Mouse (Mus musculus): Measurements from ENCODE around the gene Cenpu. TPM values are rescaled to one million over a fixed set of nuclear protein-coding genes. Genes with fewer than 3 reads are reported as not detected.

Cenpu gene
- polyA plus RNA-seq, 2 experiments: 10.1 to 11.2 TPM

DNA sequence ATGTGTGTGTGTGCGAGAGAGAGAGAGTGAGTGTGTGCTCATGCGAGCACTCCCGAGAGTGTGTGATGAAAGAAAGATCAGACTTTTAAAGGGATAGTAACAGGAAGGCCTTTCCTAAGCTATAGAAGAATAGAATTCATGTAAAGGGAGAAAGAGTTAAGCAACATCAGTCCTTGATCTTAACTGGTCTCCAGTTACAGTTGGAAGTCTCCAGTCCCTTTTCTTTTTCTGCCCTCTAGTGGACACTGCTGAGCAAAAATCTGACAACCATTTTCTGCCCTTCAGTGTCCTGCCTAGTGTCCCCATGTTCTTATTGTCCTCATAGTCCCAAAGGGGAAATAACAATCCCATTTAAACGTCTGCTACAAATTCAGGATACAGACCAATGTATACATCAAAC, 4.6 kb upstream of the Cenpu start:
- Histone ChIP-seq H3K9me3 (ENCODE audit: control insufficient read depth, low read length) (no peaks in the 10 kb centered on the region), H3K36me3 (ENCODE audit: control insufficient read depth, insufficient read depth, low read length) (no peaks in the 10 kb centered on the region), H3K4me3 (replicated peaks; ENCODE audit: low read length) (no peak overlapping the region), H3K27ac (replicated peaks; ENCODE audit: low read depth, low read length) (no peak overlapping the region), H3K4me1 (ENCODE audit: control insufficient read depth, insufficient read depth, low read length) (no peaks in the 10 kb centered on the region), H3K4me2 (replicated peaks; ENCODE audit: low read depth, low read length, severe bottlenecking) (no peak overlapping the region), H3K27me3 (ENCODE audit: control insufficient read depth, insufficient read depth, low read length) (no peaks in the 10 kb centered on the region), H3K9ac (ENCODE audit: low read depth, low read length, severe bottlenecking) (no peak overlapping the region)
- TF ChIP-seq POLR2A (IDR thresholded peaks at IDR 0.05; ENCODE audit: borderline replicate concordance, extremely low read depth, insufficient read depth, insufficient read length): no peak
- ATAC-seq (ENCODE audit: low FRiP score, low read depth) (no peak), DNase-seq (ENCODE audit: low spot score) (peak; percentile 82)
- 41% methylated on average over 4 of the region's 4 CpGs for WGBS

DNA sequence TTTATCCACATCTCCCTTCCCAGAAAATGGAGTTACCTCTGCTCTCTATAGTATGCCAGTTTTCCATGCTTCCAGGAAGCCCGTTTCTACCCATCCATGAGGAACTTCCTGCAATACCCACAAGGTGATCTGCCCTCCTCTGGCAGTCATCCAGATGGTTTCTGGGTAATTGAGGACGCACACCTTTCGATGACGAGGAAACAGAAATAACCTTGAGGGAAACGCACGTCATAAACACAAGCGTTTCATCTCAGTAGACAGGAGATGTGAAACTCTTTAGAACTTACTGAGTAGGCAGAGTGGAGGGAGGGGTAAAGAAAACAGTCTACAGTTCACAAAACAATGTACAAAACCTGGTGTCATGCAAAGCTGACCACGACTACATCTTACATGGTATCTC, 1.8 kb upstream of the Cenpu start:
- DNase-seq (ENCODE audit: low spot score): no peak
- TF ChIP-seq POLR2A (IDR thresholded peaks at IDR 0.05; ENCODE audit: borderline replicate concordance, extremely low read depth, insufficient read depth, insufficient read length): no peak
- WGBS: 76% methylated on average over 8 of the region's 8 CpGs
- ATAC-seq (ENCODE audit: low FRiP score, low read depth): no peak
- H3K9ac ChIP-seq (ENCODE audit: low read depth, low read length, severe bottlenecking): no peak overlapping the region
- H3K4me2 ChIP-seq (replicated peaks; ENCODE audit: low read depth, low read length, severe bottlenecking): no peak overlapping the region
- H3K4me1 ChIP-seq (ENCODE audit: control insufficient read depth, insufficient read depth, low read length): no peaks in the 10 kb centered on the region
- no peaks in the 10 kb centered on the region for H3K36me3 ChIP-seq (ENCODE audit: control insufficient read depth, insufficient read depth, low read length)
- no peak overlapping the region for H3K27ac ChIP-seq (replicated peaks; ENCODE audit: low read depth, low read length)
- H3K27me3 ChIP-seq (ENCODE audit: control insufficient read depth, insufficient read depth, low read length): no peaks in the 10 kb centered on the region
- no peak overlapping the region for H3K4me3 ChIP-seq (replicated peaks; ENCODE audit: low read length)
- H3K9me3 ChIP-seq (ENCODE audit: control insufficient read depth, low read length): no peaks in the 10 kb centered on the region

DNA sequence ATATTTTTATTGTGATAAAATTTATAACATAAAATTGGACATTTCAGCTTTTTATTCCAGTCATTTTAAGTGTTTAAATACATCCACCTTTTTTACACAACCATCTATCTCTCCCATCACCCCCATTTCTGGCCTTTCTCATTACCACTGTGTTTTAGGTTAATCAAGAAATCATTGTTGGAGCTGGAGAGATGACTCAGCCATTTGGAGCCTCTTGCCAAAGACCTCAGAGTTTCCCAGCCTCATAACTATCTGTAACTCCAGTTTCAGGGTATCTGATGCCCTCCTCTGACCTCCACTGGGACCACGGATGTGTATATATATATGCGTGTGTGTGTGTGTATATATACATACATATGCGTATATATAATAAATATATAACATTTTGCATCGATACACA, 799 bp upstream of the Cenpu start:
- Histone ChIP-seq H3K4me2 (replicated peaks; ENCODE audit: low read depth, low read length, severe bottlenecking) (peak overlapping the region; percentile 45), H3K9ac (ENCODE audit: low read depth, low read length, severe bottlenecking) (no peak overlapping the region), H3K27ac (replicated peaks; ENCODE audit: low read depth, low read length) (no peak overlapping the region), H3K9me3 (ENCODE audit: control insufficient read depth, low read length) (no peaks in the 10 kb centered on the region), H3K4me3 (replicated peaks; ENCODE audit: low read length) (peak overlapping the region; percentile 50; the same call in 1 of the 2 replicates), H3K4me1 (ENCODE audit: control insufficient read depth, insufficient read depth, low read length) (no peaks in the 10 kb centered on the region), H3K27me3 (ENCODE audit: control insufficient read depth, insufficient read depth, low read length) (no peaks in the 10 kb centered on the region), H3K36me3 (ENCODE audit: control insufficient read depth, insufficient read depth, low read length) (no peaks in the 10 kb centered on the region)
- no peak for ATAC-seq (ENCODE audit: low FRiP score, low read depth)
- no peak for TF ChIP-seq POLR2A (IDR thresholded peaks at IDR 0.05; ENCODE audit: borderline replicate concordance, extremely low read depth, insufficient read depth, insufficient read length)
- DNase-seq (ENCODE audit: low spot score): no peak
- WGBS: 50% methylated on average over 4 of the region's 4 CpGs

DNA sequence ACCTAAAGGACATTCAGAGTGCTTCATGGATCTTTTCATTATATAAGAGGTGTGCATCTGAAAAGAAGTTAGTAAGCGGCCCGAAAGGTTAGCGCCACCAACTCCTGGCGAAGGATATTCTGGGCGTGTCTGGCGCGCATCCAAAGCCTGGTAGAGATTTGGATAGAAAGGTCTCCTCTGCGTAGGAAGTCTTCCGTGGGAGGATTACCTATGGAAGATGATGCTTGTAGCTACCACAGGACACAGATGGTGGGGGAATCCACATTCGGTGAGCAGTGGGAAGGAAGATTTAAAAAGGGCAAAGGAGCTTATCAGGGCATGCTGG, 575 bp downstream of the Cenpu start:
- no peak overlapping the region for H3K27ac ChIP-seq (replicated peaks; ENCODE audit: low read depth, low read length)
- no peak for TF ChIP-seq POLR2A (IDR thresholded peaks at IDR 0.05; ENCODE audit: borderline replicate concordance, extremely low read depth, insufficient read depth, insufficient read length)
- ATAC-seq (ENCODE audit: low FRiP score, low read depth): no peak

DNA sequence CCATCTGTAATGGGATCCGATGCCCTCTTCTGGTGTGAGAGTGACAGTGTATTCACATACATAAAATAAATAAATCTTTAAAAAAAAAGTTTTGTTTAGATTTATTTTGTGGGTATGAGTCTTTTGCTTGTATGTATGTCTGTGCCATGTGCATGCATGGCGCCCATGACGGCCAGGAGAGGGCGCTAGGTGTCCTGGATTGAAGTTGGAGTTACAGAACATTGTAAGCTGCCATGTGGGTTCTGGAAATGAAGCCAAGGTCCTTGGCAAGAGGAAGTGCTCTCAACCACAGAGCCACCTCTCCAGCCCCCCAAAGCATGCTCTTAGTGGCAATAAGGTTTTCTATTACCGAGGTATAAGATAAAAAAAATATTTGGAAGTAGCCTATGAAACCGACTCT, 7.6 kb downstream of the Cenpu start:
- Histone ChIP-seq H3K9ac (ENCODE audit: low read depth, low read length, severe bottlenecking) (no peak overlapping the region), H3K36me3 (ENCODE audit: control insufficient read depth, insufficient read depth, low read length) (peaks cover 13% of the 10 kb centered on the region), H3K27me3 (ENCODE audit: control insufficient read depth, insufficient read depth, low read length) (no peaks in the 10 kb centered on the region), H3K27ac (replicated peaks; ENCODE audit: low read depth, low read length) (no peak overlapping the region), H3K9me3 (ENCODE audit: control insufficient read depth, low read length) (no peaks in the 10 kb centered on the region), H3K4me2 (replicated peaks; ENCODE audit: low read depth, low read length, severe bottlenecking) (no peak overlapping the region), H3K4me1 (ENCODE audit: control insufficient read depth, insufficient read depth, low read length) (no peaks in the 10 kb centered on the region), H3K4me3 (replicated peaks; ENCODE audit: low read length) (no peak overlapping the region)
- no peak for DNase-seq (ENCODE audit: low spot score)
- WGBS: 75% methylated on average over 6 of the region's 6 CpGs
- no peak for TF ChIP-seq POLR2A (IDR thresholded peaks at IDR 0.05; ENCODE audit: borderline replicate concordance, extremely low read depth, insufficient read depth, insufficient read length)
- ATAC-seq (ENCODE audit: low FRiP score, low read depth): no peak

More for the DNA sequence above, 575 bp downstream of the Cenpu start:
- H3K9ac ChIP-seq (ENCODE audit: low read depth, low read length, severe bottlenecking): peak overlapping the region; percentile 22; the same call in 1 of the 2 replicates
- no peaks in the 10 kb centered on the region for H3K9me3 ChIP-seq (ENCODE audit: control insufficient read depth, low read length)
- H3K27me3 ChIP-seq (ENCODE audit: control insufficient read depth, insufficient read depth, low read length): no peaks in the 10 kb centered on the region
- no peak for DNase-seq (ENCODE audit: low spot score)
- no peaks in the 10 kb centered on the region for H3K4me1 ChIP-seq (ENCODE audit: control insufficient read depth, insufficient read depth, low read length)
- 0 out of 2 replicates have a peak, but pooled peaks cover 3% of the 10 kb centered on the region for H3K36me3 ChIP-seq (ENCODE audit: control insufficient read depth, insufficient read depth, low read length)
- peak overlapping the region; percentile 50 for H3K4me3 ChIP-seq (replicated peaks; ENCODE audit: low read length)
- WGBS: 4% methylated on average over 10 of the region's 10 CpGs
- peak overlapping the region; percentile 45 for H3K4me2 ChIP-seq (replicated peaks; ENCODE audit: low read depth, low read length, severe bottlenecking)

DNA sequence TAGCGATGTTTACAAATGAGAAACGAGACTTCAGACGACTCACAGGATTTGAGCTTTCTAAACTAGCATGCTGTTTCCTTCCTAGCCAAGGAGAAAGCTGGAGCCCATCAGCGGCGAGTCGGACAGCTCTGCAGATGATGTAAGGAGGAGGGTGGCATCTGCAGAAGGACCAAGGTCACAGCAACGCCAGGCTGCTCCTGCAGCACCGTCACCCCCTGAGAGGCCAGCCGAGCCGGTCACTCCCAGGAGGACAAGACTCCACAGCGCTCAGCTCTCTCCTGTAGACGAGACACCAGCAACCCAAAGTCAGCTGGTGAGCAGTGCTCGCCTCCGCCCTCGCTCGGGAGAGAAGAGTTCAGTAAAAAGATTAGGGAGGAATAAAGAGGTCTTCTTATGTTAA, 10.5 kb downstream of the Cenpu start:
- Histone ChIP-seq H3K27ac (replicated peaks; ENCODE audit: low read depth, low read length) (no peak overlapping the region), H3K4me1 (ENCODE audit: control insufficient read depth, insufficient read depth, low read length) (no peaks in the 10 kb centered on the region), H3K4me3 (replicated peaks; ENCODE audit: low read length) (no peak overlapping the region), H3K9ac (ENCODE audit: low read depth, low read length, severe bottlenecking) (no peak overlapping the region), H3K36me3 (ENCODE audit: control insufficient read depth, insufficient read depth, low read length) (peaks cover 17% of the 10 kb centered on the region), H3K9me3 (ENCODE audit: control insufficient read depth, low read length) (no peaks in the 10 kb centered on the region), H3K27me3 (ENCODE audit: control insufficient read depth, insufficient read depth, low read length) (no peaks in the 10 kb centered on the region), H3K4me2 (replicated peaks; ENCODE audit: low read depth, low read length, severe bottlenecking) (no peak overlapping the region)
- DNase-seq (ENCODE audit: low spot score) (no peak), ATAC-seq (ENCODE audit: low FRiP score, low read depth) (no peak)
- TF ChIP-seq POLR2A (IDR thresholded peaks at IDR 0.05; ENCODE audit: borderline replicate concordance, extremely low read depth, insufficient read depth, insufficient read length): no peak
- 87% methylated on average over 16 of the region's 16 CpGs for WGBS

Measured in limb, embryonic 14.5 days (tissue).